Mouse (Mus musculus) midbrain, embryonic 15.5 days (tissue): Measurements from ENCODE around the gene Spryd3. TPM values are rescaled to one million over a fixed set of nuclear protein-coding genes. Genes with fewer than 3 reads are reported as not detected.
"Not testable (repeated sequence)": the region's sequence is repeated elsewhere in the genome, so short reads cannot be mapped to it uniquely, and the experiment has no call there.

Experiments
- ATAC-seq: fragments of 200-750 bp; cut with Nextera tagmentation; replicated peaks from 2 replicates; pipeline ENCODE4 v1.8.0; 2017; ENCODE audit warnings: moderate TSS enrichment
- H3K27ac ChIP-seq: fragments of 300-500 bp; sonication (generic); 2 replicates; pipeline ENCODE4 v1.5.1; 2015; ENCODE audit warnings: mild to moderate bottlenecking, inconsistent platforms
- H3K27me3 ChIP-seq: fragments of 300-500 bp; sonication (generic); replicated peaks from 2 replicates; pipeline ENCODE4 v1.6.1; 2015; ENCODE audit warnings: inconsistent platforms
- H3K36me3 ChIP-seq: fragments of 300-500 bp; sonication (generic); replicated peaks from 2 replicates; pipeline ENCODE4 v1.6.1; 2015; ENCODE audit warnings: inconsistent platforms
- H3K4me1 ChIP-seq: fragments of 300-500 bp; sonication (generic); 2 replicates; pipeline ENCODE4 v1.6.1; 2015; ENCODE audit warnings: inconsistent platforms
- H3K4me2 ChIP-seq: fragments of 300-500 bp; sonication (generic); 2 replicates; pipeline ENCODE4 v1.6.1; 2015; ENCODE audit warnings: inconsistent platforms, mild to moderate bottlenecking, moderate library complexity
- H3K4me3 ChIP-seq: fragments of 300-500 bp; sonication (generic); 2 replicates; pipeline ENCODE4 v1.5.1; 2015; ENCODE audit warnings: mild to moderate bottlenecking, inconsistent platforms
- H3K9ac ChIP-seq: fragments of 300-500 bp; sonication (generic); 2 replicates; pipeline ENCODE4 v1.6.1; 2015; ENCODE audit warnings: mild to moderate bottlenecking, inconsistent platforms
- H3K9me3 ChIP-seq: fragments of 300-500 bp; sonication (generic); 2 replicates; pipeline ENCODE4 v1.6.1; 2016; ENCODE audit warnings: inconsistent platforms
- WGBS: fragments of 180-500 bp; shearing (Covaris S2); methylation state at CpG from one replicate; pipeline ENCODE4 v1.1.7; 2015; ENCODE audit warnings: mixed read lengths; 5-methylcytosine and 5-hydroxymethylcytosine counted together
- polyA plus RNA-seq: library from polyadenylated mRNA; unstranded; fragments of >200 nt; fragmentation: Nextera tagmentation; extraction: Ambion mirVana; gene quantifications from 2 replicates; pipeline ENCODE4 v1.2.1, GENCODE M21; 2015

Spryd3 gene
- polyA plus RNA-seq, 1 experiment from 2014 or later, result 80.2 TPM

- Histone ChIP-seq H3K9ac (no peak overlapping the region), H3K36me3 (no peaks in the 10 kb centered on the region), H3K4me1 (no peaks in the 10 kb centered on the region), H3K4me3 (no peak overlapping the region), H3K27ac (no peak overlapping the region), H3K4me2 (no peak overlapping the region), H3K9me3 (no peaks in the 10 kb centered on the region), H3K27me3 (no peaks in the 10 kb centered on the region)
- no peak for ATAC-seq
- WGBS, result 61% methylated on average over 3 of the region's 3 CpGs
Observed at GRCm38 (mm10) chr15:102163900-102164693, 28.1 kb upstream of the Spryd3 start.

GRCm38 (mm10) chr15:102160415-102161060 is 24.5 kb upstream of the Spryd3 start:
- Histone ChIP-seq H3K27ac (no peak overlapping the region), H3K9ac (no peak overlapping the region), H3K36me3 (no peaks in the 10 kb centered on the region), H3K9me3 (no peaks in the 10 kb centered on the region), H3K4me3 (no peak overlapping the region), H3K27me3 (no peaks in the 10 kb centered on the region), H3K4me1 (peaks cover 11% of the 10 kb centered on the region; the same call in 1 of the 2 replicates), H3K4me2 (no peak overlapping the region)
- WGBS, result 63% methylated on average over 27 of the region's 27 CpGs
- no peak for ATAC-seq

DNA sequence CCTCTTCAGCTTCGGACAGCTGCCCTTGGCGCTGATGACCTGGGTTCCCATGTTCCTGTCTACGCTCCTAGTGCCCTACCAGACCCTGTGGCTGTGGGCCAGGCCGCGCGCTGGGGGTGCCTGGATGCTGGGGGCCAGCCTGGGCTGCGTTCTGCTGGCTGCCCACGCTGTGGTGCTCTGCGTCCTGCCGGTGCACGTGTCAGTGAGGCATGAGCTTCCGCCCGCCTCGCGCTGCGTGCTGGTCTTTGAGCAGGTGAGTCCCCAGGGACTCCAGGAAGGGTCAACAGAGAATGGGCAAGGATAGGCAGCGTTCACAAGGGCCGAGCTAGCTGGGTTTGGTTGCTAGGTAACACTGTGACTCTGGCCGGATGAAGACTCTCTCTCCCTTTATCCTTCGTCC is 20.8 kb upstream of the Spryd3 start:
- no peak overlapping the region for H3K4me3 ChIP-seq
- H3K27me3 ChIP-seq, result no peaks in the 10 kb centered on the region
- no peak overlapping the region for H3K9ac ChIP-seq
- H3K9me3 ChIP-seq, result no peaks in the 10 kb centered on the region
- H3K27ac ChIP-seq, result peak overlapping the region; percentile 47
- H3K36me3 ChIP-seq, result no peaks in the 10 kb centered on the region
- peaks cover 11% of the 10 kb centered on the region; the same call in 1 of the 2 replicates for H3K4me1 ChIP-seq
- ATAC-seq, result peak; percentile 79
- WGBS, result 25% methylated on average over 20 of the region's 20 CpGs
- H3K4me2 ChIP-seq, result no peak overlapping the region

DNA sequence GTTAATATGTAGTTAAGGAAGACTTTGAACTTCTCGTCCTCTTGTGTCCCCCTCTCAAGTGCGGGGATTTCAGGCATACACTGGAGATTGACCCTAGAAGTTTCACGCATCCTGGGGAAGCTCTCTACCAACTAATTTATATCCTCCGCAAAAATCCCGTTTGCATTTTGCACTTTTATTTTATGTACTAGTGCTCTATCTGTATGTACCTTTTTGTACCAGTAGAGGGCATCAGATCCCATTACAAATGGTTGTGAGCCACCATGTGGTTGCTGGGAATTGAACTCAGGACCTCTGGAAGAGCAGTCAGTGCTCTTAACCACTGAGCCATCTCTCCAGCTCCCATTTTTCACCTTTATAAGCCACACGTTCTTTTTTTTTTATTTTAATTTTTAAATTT is 19.0 kb upstream of the Spryd3 start:
- not testable (repeated sequence) for H3K4me3 ChIP-seq, H3K36me3 ChIP-seq, H3K9ac ChIP-seq, H3K4me2 ChIP-seq, H3K27me3 ChIP-seq, ATAC-seq, H3K27ac ChIP-seq, H3K9me3 ChIP-seq
- 88% methylated on average over 6 of the region's 6 CpGs for whole genome bisulfite sequencing
- H3K4me1 ChIP-seq, result peaks cover 11% of the 10 kb centered on the region; the same call in 1 of the 2 replicates

DNA sequence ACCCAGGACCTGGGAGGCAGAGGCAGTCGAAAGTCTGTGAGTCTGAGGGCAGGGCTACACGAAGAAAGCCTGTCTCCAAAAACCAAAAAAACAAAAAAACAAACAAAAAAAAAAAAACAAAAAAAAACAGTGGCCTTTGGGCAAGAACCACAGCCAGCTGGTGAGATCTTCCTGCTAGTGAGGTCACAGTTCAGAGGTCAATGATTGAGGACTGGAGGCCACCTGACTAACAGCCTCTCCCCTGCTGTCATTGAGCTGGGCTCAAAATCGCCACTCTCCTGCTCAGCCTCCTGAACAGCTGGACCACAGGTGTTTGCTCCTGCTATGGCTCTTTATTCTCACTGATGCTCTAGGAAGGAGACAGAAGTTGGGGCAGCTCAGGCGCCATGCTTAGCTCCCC is 16.6 kb upstream of the Spryd3 start:
- WGBS, result 32% methylated on average over 4 of the region's 4 CpGs
- Histone ChIP-seq H3K4me1 (peaks cover 9% of the 10 kb centered on the region; the same call in 1 of the 2 replicates), H3K9me3 (no peaks in the 10 kb centered on the region), H3K4me3 (no peak overlapping the region), H3K27me3 (no peaks in the 10 kb centered on the region), H3K36me3 (no peaks in the 10 kb centered on the region), H3K4me2 (no peak overlapping the region), H3K9ac (no peak overlapping the region), H3K27ac (no peak overlapping the region)
- no peak for ATAC-seq

- H3K4me2 ChIP-seq, result no peak within 1 kb of the TSS
- no peaks in the 10 kb centered on the region for H3K9me3 ChIP-seq
- no peaks in the 10 kb centered on the region for H3K4me1 ChIP-seq
- H3K36me3 ChIP-seq, result no peaks in the 10 kb centered on the region
- H3K9ac ChIP-seq, result no peak within 1 kb of the TSS
- H3K27me3 ChIP-seq, result peaks cover 5% of the 10 kb centered on the region
- H3K27ac ChIP-seq, result no peak within 1 kb of the TSS
- ATAC-seq, result no peak
- no peak within 1 kb of the TSS for H3K4me3 ChIP-seq
- 63% methylated on average over 20 of the region's 20 CpGs for WGBS
Observed at GRCm38 (mm10) chr15:102150301-102151135, 14.5 kb upstream of the Spryd3 start, which contains the start of gene Soat2. TSS of gene Soat2 (plus strand) at chr15:102150526.

DNA sequence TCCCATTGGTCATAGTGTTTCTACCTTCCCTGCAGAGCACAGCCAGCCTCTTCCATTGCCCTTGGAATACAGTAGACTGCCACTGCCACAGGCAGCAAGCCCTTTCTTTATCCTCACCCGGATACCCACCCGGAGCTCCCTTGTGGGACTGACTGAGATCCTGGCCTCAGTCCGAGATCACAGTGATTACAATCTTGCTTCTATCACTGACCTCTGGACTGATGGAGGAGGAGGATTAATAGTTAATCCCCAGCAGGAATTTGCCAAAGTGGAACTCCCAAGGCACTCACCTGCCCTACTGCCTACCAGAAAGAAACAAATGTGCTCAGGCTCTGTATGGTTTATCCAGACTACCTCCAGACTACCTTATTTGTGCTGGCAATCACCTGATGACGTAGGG is 13.5 kb upstream of the Spryd3 start:
- no peak overlapping the region for H3K9ac ChIP-seq
- no peak for ATAC-seq
- no peaks in the 10 kb centered on the region for H3K9me3 ChIP-seq
- peaks cover 14% of the 10 kb centered on the region for H3K27me3 ChIP-seq
- WGBS, result 53% methylated on average over 4 of the region's 4 CpGs
- no peak overlapping the region for H3K4me2 ChIP-seq
- no peaks in the 10 kb centered on the region for H3K36me3 ChIP-seq
- H3K4me3 ChIP-seq, result no peak overlapping the region
- peaks cover 3% of the 10 kb centered on the region; the same call in 1 of the 2 replicates for H3K4me1 ChIP-seq
- H3K27ac ChIP-seq, result no peak overlapping the region

- Histone ChIP-seq H3K4me3 (no peak overlapping the region), H3K9ac (no peak overlapping the region), H3K4me2 (no peak overlapping the region), H3K9me3 (no peaks in the 10 kb centered on the region), H3K4me1 (peaks cover 8% of the 10 kb centered on the region; the same call in 1 of the 2 replicates), H3K27ac (no peak overlapping the region), H3K27me3 (peaks cover 27% of the 10 kb centered on the region), H3K36me3 (no peaks in the 10 kb centered on the region)
- WGBS, result 71% methylated on average over 16 of the region's 16 CpGs
- ATAC-seq, result no peak
Observed at GRCm38 (mm10) chr15:102147674-102148402, 11.8 kb upstream of the Spryd3 start.

DNA sequence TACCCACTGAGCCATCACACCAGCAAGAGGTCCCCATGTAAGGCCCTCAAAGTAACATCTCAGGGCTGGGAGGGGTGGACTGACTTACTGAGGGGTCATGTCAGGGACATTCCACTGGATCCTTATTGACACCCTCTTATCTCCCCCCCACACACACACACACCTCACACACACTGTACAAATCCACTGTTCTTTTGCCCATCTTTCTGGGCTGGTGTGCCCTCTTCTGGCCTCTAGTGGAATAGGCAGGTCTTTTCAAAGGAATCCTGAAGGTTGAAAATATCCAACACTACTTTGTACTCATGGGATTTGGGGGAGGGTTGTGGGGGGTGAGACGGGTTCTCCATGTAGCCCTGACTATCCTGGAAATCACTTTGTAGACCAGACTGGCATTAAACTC is 10.8 kb upstream of the Spryd3 start:
- Histone ChIP-seq H3K27ac (no peak overlapping the region), H3K4me2 (no peak overlapping the region), H3K4me3 (no peak overlapping the region), H3K9me3 (no peaks in the 10 kb centered on the region), H3K9ac (no peak overlapping the region), H3K4me1 (peaks cover 8% of the 10 kb centered on the region; the same call in 1 of the 2 replicates), H3K27me3 (peaks cover 27% of the 10 kb centered on the region), H3K36me3 (no peaks in the 10 kb centered on the region)
- no peak for ATAC-seq
- WGBS, result 0% methylated on average over 1 of the region's 1 CpGs

- Histone ChIP-seq H3K36me3 (no peaks in the 10 kb centered on the region), H3K27me3 (peaks cover 27% of the 10 kb centered on the region), H3K27ac (no peak overlapping the region), H3K4me1 (peaks cover 8% of the 10 kb centered on the region; the same call in 1 of the 2 replicates), H3K4me3 (no peak overlapping the region), H3K9ac (no peak overlapping the region), H3K9me3 (no peaks in the 10 kb centered on the region), H3K4me2 (no peak overlapping the region)
- ATAC-seq, result no peak
- 89% methylated on average over 5 of the region's 5 CpGs for WGBS
Observed at GRCm38 (mm10) chr15:102146089-102146488, 10.1 kb upstream of the Spryd3 start.

- Histone ChIP-seq H3K36me3 (no peaks in the 10 kb centered on the region), H3K4me1 (peaks cover 8% of the 10 kb centered on the region; the same call in 1 of the 2 replicates), H3K4me2 (no peak overlapping the region), H3K9me3 (no peaks in the 10 kb centered on the region), H3K9ac (no peak overlapping the region), H3K4me3 (no peak overlapping the region), H3K27me3 (peaks cover 27% of the 10 kb centered on the region), H3K27ac (no peak overlapping the region)
- no peak for ATAC-seq
- 87% methylated on average over 10 of the region's 10 CpGs for WGBS
Observed at GRCm38 (mm10) chr15:102145330-102145729, 9.3 kb upstream of the Spryd3 start.
